8 mouse cellular contexts compared by ENCODE assay signal in genomic region chr7:107594325-107594856, GRCm38 (mm10). TPM values are rescaled to one million over a fixed set of nuclear protein-coding genes. Genes with fewer than 3 reads are reported as not detected.
DNase-seq lines count a peak whose midpoint lies in the region; ATAC-seq and TF ChIP-seq lines count a peak whose summit lies in the region.

No protein-coding gene starts in this region.

- peak; percentile 31 for DNase-seq in T-cell, adult 2 months (ENCODE audit: low spot score)
- peak; percentile 37 to 48 for DNase-seq in cerebellum, adult 2 months
- DNase-seq in forelimb bud, embryonic 11.5 days (ENCODE audit: low read depth, low spot score) = peak; percentile 59
- DNase-seq in hindbrain, embryonic 10.5 days (ENCODE audit: low spot score) = peak; percentile 65
- DNase-seq in layer of hippocampus, postnatal 10 days (ENCODE audit: low spot score in 2 of 2) = peak; percentile 39 to 61
- peak; percentile 13 for DNase-seq in retina, adult 2 months (ENCODE audit: low read depth, low spot score)
- DNase-seq in thymus, postnatal 36 days = peak; percentile 27 to 32

- H3K4me1 ChIP-seq in cerebellum, adult 2 months (ENCODE audit: control insufficient read depth, insufficient read depth, low read length) = no peaks in the 10 kb centered on the region
- peaks cover 15% of the 10 kb centered on the region for H3K4me1 ChIP-seq in hindbrain, embryonic 10.5 days (replicated peaks)
- H3K4me1 ChIP-seq in lung, embryonic 16.5 days (replicated peaks; ENCODE audit: control insufficient read depth, insufficient read depth, low read length) = no peaks in the 10 kb centered on the region; the same call in none of the 2 replicates

- peak overlapping the region; percentile 63 for H3K9ac ChIP-seq in lung, embryonic 16.5 days (ENCODE audit: low read length)

- no peaks in the 10 kb centered on the region for H3K36me3 ChIP-seq in hindbrain, embryonic 10.5 days
- H3K36me3 ChIP-seq in lung, embryonic 16.5 days (ENCODE audit: control insufficient read depth, insufficient read depth, low read length) = no peaks in the 10 kb centered on the region

- peak; percentile 75 for ATAC-seq in lung, embryonic 16.5 days (ENCODE audit: low read depth)

- TF ChIP-seq CTCF in cerebellum, adult 2 months (IDR thresholded peaks at IDR 0.05; ENCODE audit: borderline replicate concordance, insufficient read depth, low read depth, low read length) = no peak

- no peaks in the 10 kb centered on the region for H3K9me3 ChIP-seq in hindbrain, embryonic 10.5 days
- no peaks in the 10 kb centered on the region for H3K9me3 ChIP-seq in lung, embryonic 16.5 days (ENCODE audit: control insufficient read depth, low read length)

- H3K27ac ChIP-seq in cerebellum, adult 2 months (ENCODE audit: insufficient read depth, low read length) = no peak overlapping the region
- peak overlapping the region; percentile 64 for H3K27ac ChIP-seq in hindbrain, embryonic 10.5 days
- H3K27ac ChIP-seq in lung, embryonic 16.5 days (ENCODE audit: low read length) = peak overlapping the region; percentile 68

- peak overlapping the region; percentile 68 for H3K4me3 ChIP-seq in cerebellum, adult 2 months (replicated peaks; ENCODE audit: insufficient read depth, low read depth, low read length)
- H3K4me3 ChIP-seq in hindbrain, embryonic 10.5 days = peak overlapping the region; percentile 69
- peak overlapping the region; percentile 65 for H3K4me3 ChIP-seq in lung, embryonic 16.5 days (ENCODE audit: low read length)

- H3K4me2 ChIP-seq in lung, embryonic 16.5 days (ENCODE audit: low read depth, low read length) = peak overlapping the region; percentile 82

- no peak for TF ChIP-seq POLR2A in cerebellum, adult 2 months (IDR thresholded peaks at IDR 0.05; ENCODE audit: borderline replicate concordance, insufficient read depth, low read length)

- WGBS in cerebellum, adult 2 months = 4% methylated on average over 16 of the region's 16 CpGs
- WGBS in hindbrain, embryonic 10.5 days = 3% methylated on average over 16 of the region's 16 CpGs
- under 1% methylated on average over 16 of the region's 16 CpGs for WGBS in lung, embryonic 16.5 days

- H3K27me3 ChIP-seq in cerebellum, adult 2 months (ENCODE audit: control insufficient read depth, insufficient read depth, low read length) = no peaks in the 10 kb centered on the region
- peaks cover 11% of the 10 kb centered on the region for H3K27me3 ChIP-seq in hindbrain, embryonic 10.5 days (ENCODE audit: insufficient read depth, poor library complexity, severe bottlenecking)
- no peaks in the 10 kb centered on the region for H3K27me3 ChIP-seq in lung, embryonic 16.5 days (ENCODE audit: control insufficient read depth, insufficient read depth, low read depth, low read length)

RNA-seq across cellular contexts. Expression of gene Ppfibp2, which starts 0.6 kb away (rescaled TPM):
- polyA plus RNA-seq in cerebellum, adult 2 months (2012; rRNA removed) = 10.0 and 12.5 TPM in 2 replicates
- 7.4 and 10.0 TPM in 2 replicates for polyA plus RNA-seq in hindbrain, embryonic 10.5 days (2016; fragmentation: Nextera tagmentation; extraction: Ambion mirVana)
- 1 to 10 TPM; 3.5 to 4.5 TPM for total RNA-seq in layer of hippocampus, postnatal 10 days (2021)
- 9.2 and 9.7 TPM in 2 replicates for polyA plus RNA-seq in lung, embryonic 16.5 days (2015; fragmentation: Nextera tagmentation; extraction: Ambion mirVana)

RNA-seq across cellular contexts. Expression of gene Olfml1, which starts 27.1 kb away (rescaled TPM):
- polyA plus RNA-seq in cerebellum, adult 2 months (2012; rRNA removed) = 11.4 and 13.4 TPM in 2 replicates
- 5.6 and 8.1 TPM in 2 replicates for polyA plus RNA-seq in hindbrain, embryonic 10.5 days (2016; fragmentation: Nextera tagmentation; extraction: Ambion mirVana)
- total RNA-seq in layer of hippocampus, postnatal 10 days (2021) = 1 to 10 TPM; 7.9 to 9.4 TPM
- polyA plus RNA-seq in lung, embryonic 16.5 days (2015; fragmentation: Nextera tagmentation; extraction: Ambion mirVana) = 15.6 and 16.6 TPM in 2 replicates

RNA-seq across cellular contexts. Expression of gene 5330417H12Rik, which starts 30.6 kb away (rescaled TPM):
- not detected in 2 replicates for polyA plus RNA-seq in cerebellum, adult 2 months (2012; rRNA removed)
- polyA plus RNA-seq in hindbrain, embryonic 10.5 days (2016; fragmentation: Nextera tagmentation; extraction: Ambion mirVana) = not detected in 2 replicates
- total RNA-seq in layer of hippocampus, postnatal 10 days (2021) = not detected
- not detected in 2 replicates for polyA plus RNA-seq in lung, embryonic 16.5 days (2015; fragmentation: Nextera tagmentation; extraction: Ambion mirVana)

Comparison
In these comparisons a context has a peak if more than half of its experiments do, and no peak if none do; other contexts are left out.
1. DNase-seq: peak in every context shown above with its lines; median percentile 65 in hindbrain, embryonic 10.5 days; 59 in forelimb bud, embryonic 11.5 days; 50 in layer of hippocampus, postnatal 10 days; 42 in cerebellum, adult 2 months; 31 in T-cell, adult 2 months; 30 in thymus, postnatal 36 days; 13 in retina, adult 2 months.